In genomic region chr2:172935776-172936562, GRCm38 (mm10) we compare ENCODE assay signal across 9 mouse cellular contexts. TPM values are rescaled to one million over a fixed set of nuclear protein-coding genes. Genes with fewer than 3 reads are reported as not detected.
DNase-seq lines count a peak whose midpoint lies in the region; ATAC-seq lines count a peak whose summit lies in the region.
"Had no signal": no experiment of that assay in that cellular context is flagged by ENCODE, and none has a peak within 500 bp of the region (broad histone marks: within the 10 kb centered on the region; RNA-seq: fewer than 3 reads in every experiment).

No protein-coding gene starts in this region.

- H3K27ac ChIP-seq in heart, embryonic 10.5 days, result peak overlapping the region; percentile 88
- 0 out of 2 replicates have a peak overlapping the region, but pooled peaks have one; percentile 39 for H3K27ac ChIP-seq in hindbrain, embryonic 15.5 days (replicated peaks)
- peak overlapping the region; percentile 31; the same call in 1 of the 2 replicates for H3K27ac ChIP-seq in midbrain, embryonic 13.5 days
- H3K27ac ChIP-seq: lung, embryonic 15.5 days had no signal

- DNase-seq in heart, embryonic 10.5 days (ENCODE audit: low spot score), result no peak
- DNase-seq in heart, postnatal 4 days, result no peak
- peak; percentile 61 for DNase-seq in embryo, embryonic 11 days
- no peak for DNase-seq in natural killer cell, adult 2 months (ENCODE audit: low spot score in 2 of 2)
- no peak for DNase-seq in right cerebral cortex, postnatal 10 days (ENCODE audit: low spot score in 2 of 2)

- peaks cover 55% of the 10 kb centered on the region for H3K27me3 ChIP-seq in heart, embryonic 10.5 days (ENCODE audit: insufficient read depth, poor library complexity, severe bottlenecking)
- peaks cover 57% of the 10 kb centered on the region for H3K27me3 ChIP-seq in hindbrain, embryonic 15.5 days
- H3K27me3 ChIP-seq in midbrain, embryonic 13.5 days, result peaks cover 81% of the 10 kb centered on the region

- peaks cover 86% of the 10 kb centered on the region for H3K4me1 ChIP-seq in heart, embryonic 10.5 days
- peaks cover 62% of the 10 kb centered on the region for H3K4me1 ChIP-seq in hindbrain, embryonic 15.5 days (replicated peaks)
- peaks cover 76% of the 10 kb centered on the region for H3K4me1 ChIP-seq in midbrain, embryonic 13.5 days (replicated peaks)

- ATAC-seq in hindbrain, embryonic 15.5 days (ENCODE audit: low FRiP score, low read depth), result no peak
- no peak for ATAC-seq in midbrain, embryonic 13.5 days
- ATAC-seq in monocyte, adult 5-6 weeks (replicated peaks; ENCODE audit: insufficient number of reproducible peaks, low FRiP score, low TSS enrichment, poor library complexity, severe bottlenecking), result no peak

- H3K9ac ChIP-seq in hindbrain, embryonic 15.5 days, result no peak overlapping the region
- H3K9ac ChIP-seq in midbrain, embryonic 13.5 days (replicated peaks), result 0 out of 2 replicates have a peak overlapping the region, but pooled peaks have one; percentile 1
- H3K9ac ChIP-seq: lung, embryonic 15.5 days had no signal

- WGBS in heart, embryonic 10.5 days, result 19% methylated on average over 12 of the region's 12 CpGs
- whole genome bisulfite sequencing in hindbrain, embryonic 15.5 days, result 23% methylated on average over 12 of the region's 12 CpGs
- 8% methylated on average over 12 of the region's 12 CpGs for WGBS in midbrain, embryonic 13.5 days

- peak overlapping the region; percentile 30 for H3K4me2 ChIP-seq in hindbrain, embryonic 15.5 days
- peak overlapping the region; percentile 56; the same call in 1 of the 2 replicates for H3K4me2 ChIP-seq in midbrain, embryonic 13.5 days (replicated peaks)
- H3K4me2 ChIP-seq: lung, embryonic 15.5 days had no signal

- peaks cover 10% of the 10 kb centered on the region; the same call in 1 of the 2 replicates for H3K36me3 ChIP-seq in heart, embryonic 10.5 days
- no peaks in the 10 kb centered on the region for H3K36me3 ChIP-seq in hindbrain, embryonic 15.5 days
- H3K36me3 ChIP-seq in midbrain, embryonic 13.5 days, result no peaks in the 10 kb centered on the region
- H3K36me3 ChIP-seq: lung, embryonic 15.5 days had no signal

- H3K4me3 ChIP-seq in heart, embryonic 10.5 days, result peak overlapping the region; percentile 72
- H3K4me3 ChIP-seq in hindbrain, embryonic 15.5 days, result no peak overlapping the region
- H3K4me3 ChIP-seq in midbrain, embryonic 13.5 days (replicated peaks), result no peak overlapping the region
- H3K4me3 ChIP-seq: lung, embryonic 15.5 days had no signal

- H3K9me3 ChIP-seq in heart, embryonic 10.5 days, result no peaks in the 10 kb centered on the region
- no peaks in the 10 kb centered on the region for H3K9me3 ChIP-seq in hindbrain, embryonic 15.5 days
- no peaks in the 10 kb centered on the region for H3K9me3 ChIP-seq in midbrain, embryonic 13.5 days
- H3K9me3 ChIP-seq: lung, embryonic 15.5 days had no signal

RNA-seq across cellular contexts. Expression of gene Bmp7, which starts 4.2 kb away (rescaled TPM):
- 49.5 and 70.0 TPM in 2 replicates for polyA plus RNA-seq in heart, embryonic 10.5 days (2016; fragmentation: Nextera tagmentation; extraction: Ambion mirVana)
- total RNA-seq in heart, postnatal 4 days (2021), result 10 to 100 TPM; 16.1 to 20.1 TPM
- polyA plus RNA-seq in hindbrain, embryonic 15.5 days (2015; fragmentation: Nextera tagmentation; extraction: Ambion mirVana), result 16.6 and 17.7 TPM in 2 replicates
- polyA plus RNA-seq in midbrain, embryonic 13.5 days (2015; fragmentation: Nextera tagmentation; extraction: Ambion mirVana), result 9.1 and 12.6 TPM in 2 replicates
- total RNA-seq in monocyte, adult 5-6 weeks (2017), result 0.19 to 0.38 TPM in 2 of 3 replicates, not detected in the other

RNA-seq across cellular contexts. Expression of gene Spo11, which starts 41.5 kb away (rescaled TPM):
- polyA plus RNA-seq in heart, embryonic 10.5 days (2016; fragmentation: Nextera tagmentation; extraction: Ambion mirVana), result 0.06 and 0.20 TPM in 2 replicates
- not detected for total RNA-seq in heart, postnatal 4 days (2021)
- 0.96 and 1.4 TPM in 2 replicates for polyA plus RNA-seq in hindbrain, embryonic 15.5 days (2015; fragmentation: Nextera tagmentation; extraction: Ambion mirVana)
- 0.53 and 0.61 TPM in 2 replicates for polyA plus RNA-seq in midbrain, embryonic 13.5 days (2015; fragmentation: Nextera tagmentation; extraction: Ambion mirVana)
- 2.6 to 8.5 TPM (median 7.4 TPM) in 3 replicates for total RNA-seq in monocyte, adult 5-6 weeks (2017)

Comparison
In these comparisons a context has a peak if more than half of its experiments do, and no peak if none do; other contexts are left out.
1. H3K27ac ChIP-seq: peak in every context shown above with its lines; median percentile 88 in heart, embryonic 10.5 days; 39 in hindbrain, embryonic 15.5 days; 31 in midbrain, embryonic 13.5 days.